Mouse (Mus musculus) colon, adult 2 months (tissue): ENCODE measurements around the gene Rsrc2. TPM values are rescaled to one million over a fixed set of nuclear protein-coding genes. Genes with fewer than 3 reads are reported as not detected.

Experiments
- polyA plus RNA-seq: library from polyadenylated mRNA; depleted of rRNA; stranded (reverse); fragments of >200 nt; gene quantifications from 2 replicates; pipeline ENCODE4 v1.2.3, GENCODE M21; 2012; rRNA removed

Rsrc2 gene
- polyA plus RNA-seq = 8.2 and 13.1 TPM in 2 replicates

DNA sequence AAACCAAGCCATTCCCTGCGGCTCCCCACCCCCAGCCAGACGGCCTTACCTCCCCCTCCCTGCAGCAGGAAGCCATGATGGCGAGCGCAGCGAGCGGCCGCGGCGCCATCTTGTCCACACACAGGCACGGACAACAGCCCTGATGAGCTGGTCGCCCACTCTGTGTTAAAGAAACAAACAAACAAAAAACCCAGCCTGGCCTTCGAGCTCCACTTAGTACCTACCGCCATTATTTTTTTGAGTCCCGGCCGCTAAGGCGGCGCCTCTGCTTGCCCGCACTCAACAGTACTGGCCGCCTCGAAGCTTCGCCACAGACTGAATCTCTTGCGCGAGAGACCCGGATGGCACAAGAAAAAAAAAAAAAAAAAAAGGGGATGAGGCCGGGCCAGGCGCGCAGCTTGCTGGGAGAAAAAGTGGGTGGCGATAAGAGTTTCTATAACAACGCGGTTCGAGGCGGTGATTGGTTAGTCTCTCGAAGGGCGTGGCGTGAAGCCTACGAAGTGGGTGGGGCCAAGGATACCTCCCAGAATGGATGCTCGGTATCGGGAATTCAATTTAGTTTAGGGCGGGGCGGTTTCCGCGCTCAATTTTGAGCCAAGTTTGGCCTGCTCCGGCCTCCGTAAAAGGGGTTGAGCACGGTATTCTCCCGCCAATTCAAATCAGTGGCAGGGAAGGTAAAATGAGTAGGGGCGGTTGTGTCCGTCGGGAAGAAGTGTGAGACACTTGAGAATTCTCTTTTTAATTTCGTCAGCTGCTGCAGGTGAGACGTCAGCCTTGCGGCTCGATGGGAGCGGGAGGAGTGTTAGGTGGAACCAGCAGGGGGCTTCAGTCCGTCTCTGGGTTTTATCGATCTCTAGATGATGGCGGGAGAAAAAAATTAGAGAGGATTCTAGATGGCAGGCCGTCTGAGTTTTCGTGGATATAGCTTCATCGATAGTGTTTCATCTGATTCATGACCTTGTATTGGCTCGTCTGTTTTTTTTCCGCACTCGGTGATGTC is at the start of gene Rsrc2, which contains the start of gene Kntc1:
Gene Rsrc2, minus strand, starts transcription at position 350 of the 1,000 bp plus-strand sequence.
Gene Kntc1, plus strand, starts transcription at position 652 of the 1,000 bp plus-strand sequence.

DNA sequence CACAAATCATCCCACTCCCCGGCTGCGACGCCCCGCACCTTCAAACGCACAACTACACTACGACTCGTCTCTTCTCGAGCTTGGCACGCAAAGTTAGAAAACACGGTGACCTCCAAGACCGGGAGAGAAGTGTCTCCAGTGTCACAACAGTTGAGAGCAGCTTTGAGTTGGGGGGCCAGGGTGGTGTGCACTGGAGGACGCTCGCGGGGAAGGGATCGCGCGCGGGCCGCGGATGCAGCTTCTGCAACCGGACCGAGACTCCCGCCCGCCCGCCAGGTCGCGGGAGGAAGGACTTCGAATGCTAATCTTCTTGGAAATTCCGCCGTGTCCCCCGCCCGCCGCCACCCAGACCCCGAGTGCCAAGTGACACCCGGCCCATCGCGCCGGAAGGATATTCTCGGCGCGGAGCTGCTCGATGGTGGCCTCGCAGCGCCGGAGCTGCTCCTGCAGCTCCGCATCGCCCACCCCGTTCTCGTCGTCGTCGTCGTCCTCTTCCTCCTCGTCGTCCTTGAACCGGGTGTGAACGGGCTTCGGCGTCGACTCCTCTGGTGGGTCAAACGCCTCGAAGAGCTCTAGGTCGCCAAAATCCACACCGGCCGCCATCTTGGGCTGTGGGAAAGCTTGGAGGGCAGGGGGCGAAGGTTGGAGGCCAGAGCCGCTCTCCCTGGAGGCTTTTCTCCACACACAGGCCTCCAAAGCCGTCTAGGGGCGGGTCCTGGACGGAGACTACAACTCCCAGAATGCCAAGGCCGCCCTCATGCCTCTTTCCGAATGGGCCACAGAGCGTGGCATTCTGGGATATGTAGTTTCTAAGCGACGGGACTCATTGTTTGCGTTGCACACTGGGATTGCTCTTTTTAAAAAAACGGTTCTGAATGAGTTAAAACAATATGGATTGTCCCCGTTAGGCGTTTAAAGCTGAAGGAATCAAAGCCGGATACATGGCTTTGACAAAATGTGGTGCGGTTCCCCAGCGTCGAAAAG is 28.6 kb downstream of the Rsrc2 start, which contains the start of gene Zcchc8:
Gene Zcchc8, minus strand, starts transcription at position 773 of the 984 bp plus-strand sequence.

DNA sequence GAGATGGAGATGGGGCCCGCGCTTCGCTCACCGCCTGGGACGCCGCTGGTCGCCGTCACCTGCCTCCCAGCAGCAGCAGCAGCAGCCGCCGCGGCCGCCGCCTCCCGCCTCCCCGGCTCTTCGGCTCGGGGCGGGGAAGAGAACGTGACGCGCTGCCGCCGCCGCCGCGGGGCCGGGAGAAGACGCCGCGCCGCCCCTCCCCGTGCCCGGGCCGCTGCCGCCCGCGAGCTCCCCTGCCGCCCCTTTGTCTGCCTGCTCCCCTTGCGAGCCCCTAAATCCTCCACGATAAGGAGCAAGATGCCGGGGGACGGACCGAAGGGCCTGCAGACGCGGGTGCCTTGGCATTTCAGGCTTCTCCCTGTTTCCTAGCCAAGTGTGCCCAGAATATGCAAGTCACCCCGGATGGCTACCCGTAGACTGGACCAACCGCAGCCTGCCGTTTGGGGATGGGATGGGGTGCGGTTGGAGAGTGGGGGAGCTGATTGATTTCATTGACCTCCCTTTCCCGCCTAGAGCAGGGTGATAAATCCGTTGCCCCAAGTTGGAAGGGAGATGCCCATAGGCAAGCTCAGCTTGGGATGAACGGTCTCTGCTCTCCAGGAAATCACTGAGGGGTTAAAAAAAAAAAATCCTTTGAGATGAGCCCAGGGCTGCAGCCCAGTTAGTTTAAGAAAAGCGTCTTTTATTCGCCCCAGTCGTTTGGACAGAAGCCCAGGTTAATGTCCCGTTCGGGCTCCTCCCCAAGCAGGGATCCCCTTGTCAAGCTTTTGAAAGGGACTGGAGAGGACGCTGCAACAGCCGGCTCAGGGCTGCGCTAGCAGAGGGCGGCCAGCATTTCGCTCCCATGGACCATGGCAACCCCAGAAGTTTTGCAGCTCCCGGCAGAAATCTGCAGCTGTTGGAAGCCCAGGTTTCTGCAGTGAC is 64.7 kb downstream of the Rsrc2 start, which contains the start of gene Clip1:
Gene Clip1, minus strand, starts transcription at position 398 of the 924 bp plus-strand sequence.

Other genes starting within 250 kb of the Rsrc2 start
- 0.33 TPM in 1 of 2 replicates, not detected in the other for gene B3gnt4, start 239.0 kb downstream of the Rsrc2 start, polyA plus RNA-seq
- gene Diablo, start 225.2 kb downstream of the Rsrc2 start, polyA plus RNA-seq = 37.9 and 38.2 TPM in 2 replicates
- 19.5 and 21.7 TPM in 2 replicates for gene Gm49027, start 223.9 kb downstream of the Rsrc2 start, polyA plus RNA-seq
- gene Vps33a, start 176.4 kb downstream of the Rsrc2 start, polyA plus RNA-seq = 8.8 and 11.2 TPM in 2 replicates
- gene Clip1, start 64.8 kb downstream of the Rsrc2 start, polyA plus RNA-seq = 12.9 and 13.1 TPM in 2 replicates
- 24.9 and 25.6 TPM in 2 replicates for gene Zcchc8, start 28.3 kb downstream of the Rsrc2 start, polyA plus RNA-seq
- 1.2 and 2.1 TPM in 2 replicates for gene Kntc1, start 302 bp upstream of the Rsrc2 start, polyA plus RNA-seq
- 1.1 and 1.7 TPM in 2 replicates for gene Hcar2, start 116.1 kb upstream of the Rsrc2 start, polyA plus RNA-seq
- gene Hcar1, start 130.6 kb upstream of the Rsrc2 start, polyA plus RNA-seq = 3.9 and 4.3 TPM in 2 replicates
- gene Denr, start 157.8 kb upstream of the Rsrc2 start, polyA plus RNA-seq = 15.2 and 17.9 TPM in 2 replicates
- not detected in 2 replicates for gene Gm43518, start 178.0 kb upstream of the Rsrc2 start, polyA plus RNA-seq
- 1.2 and 2.6 TPM in 2 replicates for gene Ccdc62, start 181.3 kb upstream of the Rsrc2 start, polyA plus RNA-seq
- 30.6 and 33.3 TPM in 2 replicates for gene Hip1r, start 224.2 kb upstream of the Rsrc2 start, polyA plus RNA-seq